Mouse (Mus musculus) forebrain, embryonic 15.5 days (tissue): ENCODE data around the gene Galr2. TPM values are rescaled to one million over a fixed set of nuclear protein-coding genes. Genes with fewer than 3 reads are reported as not detected.

ENCODE experiments used
- ATAC-seq: fragments of 200-750 bp; cut with Nextera tagmentation; replicated peaks from 2 replicates; pipeline ENCODE4 v1.8.0; 2017; ENCODE audit warnings: mild to moderate bottlenecking, moderate TSS enrichment, moderate library complexity
- H3K27ac ChIP-seq: fragments of 300-500 bp; sonication (generic); replicated peaks from 2 replicates; pipeline ENCODE4 v1.5.1; 2015; ENCODE audit warnings: mild to moderate bottlenecking, inconsistent platforms
- H3K27me3 ChIP-seq: fragments of 300-500 bp; sonication (generic); 2 replicates; pipeline ENCODE4 v1.6.1; 2015; ENCODE audit warnings: inconsistent platforms
- H3K36me3 ChIP-seq: fragments of 300-500 bp; sonication (generic); 2 replicates; pipeline ENCODE4 v1.6.1; 2015; ENCODE audit warnings: mild to moderate bottlenecking, inconsistent platforms
- H3K4me1 ChIP-seq: fragments of 300-500 bp; sonication (generic); 2 replicates; pipeline ENCODE4 v1.6.1; 2015; ENCODE audit warnings: inconsistent platforms
- H3K4me2 ChIP-seq: fragments of 300-500 bp; sonication (generic); replicated peaks from 2 replicates; pipeline ENCODE4 v1.6.1; 2015; ENCODE audit warnings: mild to moderate bottlenecking, inconsistent platforms
- H3K4me3 ChIP-seq: fragments of 300-500 bp; sonication (generic); 2 replicates; pipeline ENCODE4 v1.5.1; 2015; ENCODE audit warnings: mild to moderate bottlenecking, inconsistent platforms
- H3K9ac ChIP-seq: fragments of 300-500 bp; sonication (generic); replicated peaks from 2 replicates; pipeline ENCODE4 v1.6.1; 2015; ENCODE audit warnings: mild to moderate bottlenecking, inconsistent platforms
- H3K9me3 ChIP-seq: fragments of 300-500 bp; sonication (generic); 2 replicates; pipeline ENCODE4 v1.6.1; 2016; ENCODE audit warnings: inconsistent platforms
- WGBS: fragments of 180-500 bp; shearing (Covaris S2); methylation state at CpG from one replicate; pipeline ENCODE4 v1.1.7; 2015; ENCODE audit warnings: mixed read lengths; 5-methylcytosine and 5-hydroxymethylcytosine counted together
- polyA plus RNA-seq: library from polyadenylated mRNA; unstranded; fragments of >200 nt; fragmentation: Nextera tagmentation; extraction: Ambion mirVana; gene quantifications from 2 replicates; pipeline ENCODE4 v1.2.1, GENCODE M21; 2015

Gene Galr2
- polyA plus RNA-seq, 1 experiment from 2014 or later: not detected

- Histone ChIP-seq H3K36me3 (no peaks in the 10 kb centered on the region), H3K9me3 (no peaks in the 10 kb centered on the region), H3K9ac (no peak overlapping the region), H3K27ac (no peak overlapping the region), H3K4me1 (peaks cover 6% of the 10 kb centered on the region), H3K4me2 (no peak overlapping the region), H3K4me3 (no peak overlapping the region), H3K27me3 (no peaks in the 10 kb centered on the region)
- ATAC-seq: no peak
- 69% methylated on average over 8 of the region's 8 CpGs for WGBS
These were observed 31.6 kb downstream of the Galr2 start for GRCm38 (mm10) chr11:116312359-116312758.

- H3K4me2 ChIP-seq: peak overlapping the region; percentile 94
- H3K27me3 ChIP-seq: no peaks in the 10 kb centered on the region
- peak overlapping the region; percentile 57 for H3K9ac ChIP-seq
- no peak overlapping the region for H3K27ac ChIP-seq
- no peaks in the 10 kb centered on the region for H3K9me3 ChIP-seq
- H3K4me3 ChIP-seq: peak overlapping the region; percentile 40
- 2% methylated on average over 41 of the region's 41 CpGs for WGBS
- peaks cover 6% of the 10 kb centered on the region for H3K4me1 ChIP-seq
- no peaks in the 10 kb centered on the region for H3K36me3 ChIP-seq
- ATAC-seq: peak; percentile 87
These were observed 38.2 kb downstream of the Galr2 start for GRCm38 (mm10) chr11:116318719-116319659.

GRCm38 (mm10) chr11:116326963-116327603, 46.3 kb downstream of the Galr2 start:
- no peak overlapping the region for H3K4me3 ChIP-seq
- H3K36me3 ChIP-seq: no peaks in the 10 kb centered on the region
- H3K9ac ChIP-seq: no peak overlapping the region
- 73% methylated on average over 7 of the region's 7 CpGs for WGBS
- H3K4me2 ChIP-seq: no peak overlapping the region
- ATAC-seq: no peak
- no peaks in the 10 kb centered on the region for H3K27me3 ChIP-seq
- H3K9me3 ChIP-seq: no peaks in the 10 kb centered on the region
- H3K27ac ChIP-seq: no peak overlapping the region
- H3K4me1 ChIP-seq: peaks cover 33% of the 10 kb centered on the region

GRCm38 (mm10) chr11:116329314-116330210, 48.8 kb downstream of the Galr2 start:
- 0 out of 2 replicates have a peak overlapping the region, but pooled peaks have one; percentile 18 for H3K9ac ChIP-seq
- 17% methylated on average over 18 of the region's 18 CpGs for WGBS
- no peak overlapping the region for H3K4me3 ChIP-seq
- H3K36me3 ChIP-seq: no peaks in the 10 kb centered on the region
- no peaks in the 10 kb centered on the region for H3K9me3 ChIP-seq
- peaks cover 58% of the 10 kb centered on the region for H3K4me1 ChIP-seq
- ATAC-seq: peak; percentile 88
- H3K4me2 ChIP-seq: no peak overlapping the region
- peaks cover 10% of the 10 kb centered on the region; the same call in 1 of the 2 replicates for H3K27me3 ChIP-seq
- H3K27ac ChIP-seq: peak overlapping the region; percentile 85

- H3K4me1 ChIP-seq: peaks cover 64% of the 10 kb centered on the region
- 27% methylated on average over 7 of the region's 7 CpGs for WGBS
- H3K27ac ChIP-seq: peak overlapping the region; percentile 85
- 0 out of 2 replicates have a peak, but pooled peaks have one; percentile 1 for ATAC-seq
- H3K27me3 ChIP-seq: peaks cover 16% of the 10 kb centered on the region; the same call in 1 of the 2 replicates
- no peaks in the 10 kb centered on the region for H3K36me3 ChIP-seq
- no peak overlapping the region for H3K9ac ChIP-seq
- no peaks in the 10 kb centered on the region for H3K9me3 ChIP-seq
- no peak overlapping the region for H3K4me3 ChIP-seq
- no peak overlapping the region for H3K4me2 ChIP-seq
These were observed 49.4 kb downstream of the Galr2 start for GRCm38 (mm10) chr11:116330211-116330518.

- Histone ChIP-seq H3K36me3 (no peaks in the 10 kb centered on the region), H3K4me3 (no peak overlapping the region), H3K9me3 (no peaks in the 10 kb centered on the region), H3K4me2 (no peak overlapping the region; the same call in 1 of the 2 replicates), H3K27ac (peak overlapping the region; percentile 35), H3K4me1 (peaks cover 81% of the 10 kb centered on the region), H3K9ac (no peak overlapping the region), H3K27me3 (peaks cover 16% of the 10 kb centered on the region; the same call in 1 of the 2 replicates)
- WGBS: 31% methylated on average over 19 of the region's 19 CpGs
- peak; percentile 11 for ATAC-seq
These were observed 51.7 kb downstream of the Galr2 start for GRCm38 (mm10) chr11:116332232-116332982.

GRCm38 (mm10) chr11:116332983-116333270, 52.2 kb downstream of the Galr2 start:
- Histone ChIP-seq H3K27ac (peak overlapping the region; percentile 32), H3K4me1 (peaks cover 81% of the 10 kb centered on the region), H3K27me3 (peaks cover 16% of the 10 kb centered on the region; the same call in 1 of the 2 replicates), H3K36me3 (0 out of 2 replicates have a peak, but pooled peaks cover 1% of the 10 kb centered on the region), H3K9ac (no peak overlapping the region), H3K4me3 (no peak overlapping the region), H3K9me3 (no peaks in the 10 kb centered on the region), H3K4me2 (no peak overlapping the region; the same call in 1 of the 2 replicates)
- 56% methylated on average over 3 of the region's 3 CpGs for WGBS
- ATAC-seq: no peak

Other genes with a start within 250 kb of the Galr2 start
- 0.70 and 0.80 TPM in 2 replicates for gene Unc13d, start 203.0 kb upstream of the Galr2 start, polyA plus RNA-seq
- gene Wbp2, start 193.9 kb upstream of the Galr2 start, polyA plus RNA-seq: 138 and 144 TPM in 2 replicates
- 7.0 and 7.7 TPM in 2 replicates for gene Trim47, start 153.7 kb upstream of the Galr2 start, polyA plus RNA-seq
- 1.6 and 1.9 TPM in 2 replicates for gene Trim65, start 149.8 kb upstream of the Galr2 start, polyA plus RNA-seq
- 77.7 and 78.5 TPM in 2 replicates for gene Mrpl38, start 142.1 kb upstream of the Galr2 start, polyA plus RNA-seq
- gene Fbf1, start 112.8 kb upstream of the Galr2 start, polyA plus RNA-seq: 71.4 and 73.5 TPM in 2 replicates
- gene Ten1, start 82.1 kb upstream of the Galr2 start, polyA plus RNA-seq: 81.5 and 91.7 TPM in 2 replicates
- 51.3 and 54.5 TPM in 2 replicates for gene Acox1, start 81.9 kb upstream of the Galr2 start, polyA plus RNA-seq
- 0.19 and 0.33 TPM in 2 replicates for gene Evpl, start 42.9 kb upstream of the Galr2 start, polyA plus RNA-seq
- gene Srp68, start 6.7 kb upstream of the Galr2 start, polyA plus RNA-seq: 68.9 and 71.5 TPM in 2 replicates
- gene Exoc7, start 26.3 kb downstream of the Galr2 start, polyA plus RNA-seq: 109 and 114 TPM in 2 replicates
- 9.5 and 14.7 TPM in 2 replicates for gene Foxj1, start 54.5 kb downstream of the Galr2 start, polyA plus RNA-seq
- gene Rnf157, start 132.1 kb downstream of the Galr2 start, polyA plus RNA-seq: 53.4 and 55.6 TPM in 2 replicates
- gene Ubald2, start 153.2 kb downstream of the Galr2 start, polyA plus RNA-seq: 58.8 and 59.5 TPM in 2 replicates
- not detected in 2 replicates for gene Qrich2, start 185.3 kb downstream of the Galr2 start, polyA plus RNA-seq
- 193 and 201 TPM in 2 replicates for gene Prpsap1, start 213.3 kb downstream of the Galr2 start, polyA plus RNA-seq
- 2.2 and 2.4 TPM in 2 replicates for gene Sphk1, start 250.0 kb downstream of the Galr2 start, polyA plus RNA-seq